Mouse (Mus musculus): ENCODE data around the gene Cep152.
A peak's percentile ranks its signal among the peaks of the same experiment; 100 is the strongest.

The Cep152 gene

DNA sequence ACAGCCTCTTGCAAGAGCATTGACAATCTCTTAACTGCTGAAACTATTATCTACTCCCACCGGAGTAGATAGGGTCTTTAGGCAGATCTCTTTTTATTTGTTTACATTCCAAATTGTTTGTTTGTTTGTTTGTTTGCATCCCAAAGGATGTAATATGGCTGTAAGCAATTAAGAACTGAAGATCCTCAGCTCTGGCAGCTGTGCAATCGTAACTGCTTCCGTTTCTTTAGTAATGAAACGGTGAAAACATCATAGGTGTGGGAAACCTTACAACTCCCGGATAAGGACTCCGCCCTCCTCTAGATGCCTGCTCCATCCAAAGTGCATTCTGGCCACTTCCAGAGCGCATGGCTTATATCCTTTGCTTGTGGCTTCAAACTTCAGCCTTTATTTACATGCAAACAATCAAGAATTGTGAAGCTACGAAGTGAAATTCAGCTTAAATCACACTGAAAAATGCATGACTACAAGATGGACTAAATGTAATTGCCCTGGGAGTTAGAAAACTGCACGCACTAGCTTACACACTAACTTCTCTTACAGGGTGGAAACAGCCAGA is 707 bp downstream of the Cep152 start:
- no peak for DNase-seq

DNA sequence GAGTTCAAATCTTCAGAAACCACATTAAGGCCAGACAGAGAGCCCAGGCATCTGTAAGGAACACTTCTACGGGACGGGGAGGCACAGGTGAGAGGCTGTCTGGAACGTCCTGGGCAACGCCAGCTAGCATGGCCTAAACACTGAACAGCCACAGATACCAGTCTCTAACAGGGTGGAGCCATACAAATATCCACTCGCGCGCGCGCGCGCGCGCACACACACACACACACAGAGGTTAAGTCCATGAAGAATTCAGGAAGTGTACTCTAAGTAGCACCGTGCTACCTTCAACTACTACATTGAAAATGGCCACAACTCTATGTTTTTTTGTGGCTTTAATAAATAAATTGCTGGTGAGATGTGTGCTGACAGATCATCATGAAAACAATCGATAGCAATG is 1.7 kb downstream of the Cep152 start:
- DNase-seq: no peak

DNA sequence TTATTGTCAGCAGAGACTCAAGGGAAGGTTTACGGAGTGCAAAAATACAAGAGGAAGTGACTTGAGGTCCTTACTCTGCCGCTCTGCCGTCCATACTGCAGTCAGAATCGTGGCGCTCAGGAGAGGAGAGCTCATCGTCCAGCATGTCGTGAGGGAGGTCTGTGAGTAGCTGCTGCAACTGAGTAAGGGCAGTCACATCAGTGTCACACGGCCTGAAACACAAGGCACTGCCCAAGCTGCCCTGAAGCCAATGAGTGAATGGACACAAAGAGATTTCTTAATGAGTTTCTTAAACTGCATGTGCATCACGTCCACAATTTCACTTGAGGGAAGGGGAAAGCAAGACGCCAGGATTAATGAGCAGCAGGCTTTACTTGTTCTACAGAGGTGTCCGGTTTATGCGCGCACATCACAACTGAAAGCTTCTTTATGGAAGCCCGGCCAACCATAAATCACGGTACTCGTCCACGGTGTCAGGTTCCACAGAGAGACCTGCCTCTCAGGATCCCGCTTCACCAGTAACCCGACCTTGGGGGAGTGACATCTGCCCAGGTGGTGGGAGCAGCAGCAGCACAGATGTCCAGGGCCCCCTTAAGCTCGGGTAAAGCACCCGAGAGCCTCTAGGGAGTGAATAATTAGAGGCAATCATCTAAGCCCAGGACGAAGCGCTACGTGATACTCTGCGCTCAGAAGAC is 4.6 kb downstream of the Cep152 start:
- no peak for DNase-seq

DNA sequence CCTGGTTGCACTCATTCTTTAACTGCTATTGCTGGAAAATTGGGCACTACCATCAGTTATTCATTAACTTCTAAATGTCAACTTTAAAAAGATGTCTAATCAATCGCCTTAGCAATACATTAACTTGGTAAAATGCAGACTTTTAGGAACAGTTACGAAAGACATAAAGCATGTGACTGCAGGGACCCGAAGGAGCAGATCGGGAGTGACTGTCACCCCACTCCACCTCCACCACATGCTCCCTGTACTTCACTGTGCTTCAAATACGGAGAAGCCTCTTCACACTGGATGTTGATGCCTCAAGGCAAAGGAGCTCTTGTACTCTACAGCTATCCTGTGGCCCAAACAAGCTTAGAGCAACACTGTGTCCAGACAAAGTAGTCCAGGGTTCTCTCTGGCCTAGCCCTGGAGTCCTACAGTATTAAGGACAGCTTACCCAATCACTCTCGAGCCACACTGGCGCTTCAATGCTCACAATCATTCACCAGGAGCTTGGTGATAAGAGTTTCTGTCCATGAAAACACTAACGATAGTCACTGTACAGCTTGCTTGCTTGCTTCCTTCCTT is 9.0 kb downstream of the Cep152 start:
- no peak for DNase-seq

DNA sequence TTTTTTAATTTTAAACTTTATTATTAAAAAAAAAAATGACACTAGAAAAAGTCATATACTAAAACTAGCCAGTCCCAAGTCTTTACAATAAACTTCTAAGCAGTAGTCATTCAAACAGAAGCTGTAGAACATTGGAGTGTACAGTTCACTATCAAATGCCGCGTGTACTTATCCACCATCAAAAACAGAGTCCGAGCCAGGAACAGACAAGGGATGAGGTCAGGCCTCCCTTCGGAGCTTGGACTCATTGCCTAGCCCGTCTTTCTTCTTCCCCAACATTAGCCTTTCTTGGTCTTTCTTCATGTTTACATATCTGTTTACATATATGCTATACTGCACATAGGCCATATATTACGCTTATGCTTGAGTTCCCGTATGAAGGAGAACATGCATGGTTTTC is 9.5 kb downstream of the Cep152 start:
- no peak for DNase-seq

DNA sequence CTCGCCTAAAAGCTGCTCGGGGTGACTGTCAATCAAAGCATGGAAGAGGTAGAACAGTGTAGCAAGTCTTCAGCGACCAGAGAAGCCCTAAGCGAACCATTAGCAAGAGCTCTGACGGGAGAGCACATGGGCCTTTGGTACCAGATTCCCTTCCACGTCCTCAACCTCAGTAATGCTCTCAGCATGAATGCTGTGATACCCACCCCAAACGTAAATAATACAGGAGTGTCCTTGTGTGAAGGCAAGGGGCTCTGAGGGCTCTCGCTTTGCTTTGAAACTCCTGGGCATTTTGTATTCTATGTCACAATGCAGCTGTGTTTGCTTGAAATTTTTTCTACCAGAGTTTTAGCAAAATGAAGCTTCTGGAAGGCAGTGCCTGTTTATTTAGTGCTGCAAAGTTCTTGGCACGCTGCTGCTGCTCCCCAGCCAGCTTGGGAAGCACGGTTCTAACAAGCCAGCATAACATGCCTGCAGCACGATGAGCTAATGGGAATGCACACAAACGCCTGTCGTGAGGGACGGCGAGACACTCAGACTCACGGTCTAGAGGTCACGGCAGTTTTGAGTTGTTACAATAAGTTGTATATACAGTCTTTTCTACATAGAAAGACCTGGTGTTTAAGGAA is 18.6 kb downstream of the Cep152 start:
- no peak for DNase-seq

DNA sequence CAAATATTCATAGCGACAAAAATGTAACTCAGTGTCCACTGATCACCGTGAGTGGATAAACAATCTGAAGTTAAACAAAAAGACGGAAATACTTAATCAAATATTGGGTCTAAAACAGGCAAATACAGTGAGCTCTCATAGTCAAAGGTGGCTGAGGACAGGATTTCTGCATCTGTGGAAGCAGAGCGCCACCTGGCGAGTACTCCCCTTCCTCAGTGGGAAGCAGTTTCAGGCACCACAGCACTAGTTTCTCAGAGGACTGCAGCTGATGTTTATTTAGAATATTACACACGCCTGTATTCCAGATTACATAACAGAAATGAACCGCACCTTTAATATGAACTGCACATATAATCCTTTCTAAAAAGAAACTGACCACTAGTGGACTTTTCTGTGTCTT is 20.3 kb downstream of the Cep152 start:
- peak; percentile 53 to 79 for DNase-seq

DNA sequence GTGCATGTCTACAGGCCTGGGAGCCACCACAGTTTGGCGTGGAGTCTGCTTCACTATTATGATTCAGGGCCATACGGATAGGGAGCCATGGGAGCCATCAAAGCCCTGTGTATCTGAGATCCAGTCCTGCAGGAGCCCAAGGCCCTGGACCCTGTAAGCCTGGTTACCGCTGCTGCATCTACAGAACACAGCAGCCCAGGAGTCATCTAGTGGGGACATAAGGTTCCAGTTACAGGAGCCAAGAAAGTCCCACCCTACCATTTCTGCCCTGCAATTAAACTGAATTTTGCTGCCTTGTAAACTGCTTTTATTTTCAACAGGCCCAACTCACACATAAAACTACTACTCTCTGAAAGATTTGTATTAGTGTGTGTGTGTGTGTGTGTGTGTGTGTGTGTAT is 21.9 kb downstream of the Cep152 start:
- DNase-seq: no peak

DNA sequence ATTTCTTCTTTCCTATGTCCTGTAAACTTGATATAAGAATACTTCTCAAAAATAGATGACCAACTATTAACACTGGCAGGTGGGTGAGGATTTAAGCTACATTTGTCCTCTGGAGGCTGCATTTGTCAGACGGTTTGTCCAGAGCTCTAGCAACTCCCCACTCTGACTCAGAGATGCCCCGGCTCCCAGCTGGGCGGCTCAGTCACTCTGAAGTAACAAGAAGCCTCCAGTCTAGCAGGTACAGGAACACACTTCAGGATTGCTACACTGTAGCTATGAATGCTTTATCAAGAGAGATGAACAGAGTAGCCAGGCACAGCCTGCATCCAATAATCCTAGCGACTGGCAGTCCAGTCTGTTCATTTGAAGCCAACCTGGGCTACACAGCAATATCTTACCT is 26.0 kb downstream of the Cep152 start:
- DNase-seq: no peak

DNA sequence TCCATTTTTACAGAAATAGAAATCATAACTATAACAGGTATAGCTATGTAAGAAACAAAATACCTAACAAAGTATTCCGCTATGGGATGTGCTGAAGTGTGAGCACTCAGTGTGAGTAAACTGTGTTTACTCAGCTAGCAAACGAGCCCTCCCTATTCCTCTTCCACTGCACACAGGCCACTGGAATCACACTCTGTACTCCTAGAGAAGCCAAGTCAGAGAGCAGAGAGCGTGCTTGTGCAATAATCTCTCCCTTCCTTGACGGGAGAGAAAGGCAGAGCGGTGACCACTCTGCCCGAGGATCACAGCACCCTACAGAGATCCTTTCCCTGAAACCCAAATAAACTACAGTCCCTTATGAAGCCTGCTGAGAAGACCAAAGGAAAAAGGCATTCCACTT is 26.7 kb downstream of the Cep152 start:
- DNase-seq: no peak

DNA sequence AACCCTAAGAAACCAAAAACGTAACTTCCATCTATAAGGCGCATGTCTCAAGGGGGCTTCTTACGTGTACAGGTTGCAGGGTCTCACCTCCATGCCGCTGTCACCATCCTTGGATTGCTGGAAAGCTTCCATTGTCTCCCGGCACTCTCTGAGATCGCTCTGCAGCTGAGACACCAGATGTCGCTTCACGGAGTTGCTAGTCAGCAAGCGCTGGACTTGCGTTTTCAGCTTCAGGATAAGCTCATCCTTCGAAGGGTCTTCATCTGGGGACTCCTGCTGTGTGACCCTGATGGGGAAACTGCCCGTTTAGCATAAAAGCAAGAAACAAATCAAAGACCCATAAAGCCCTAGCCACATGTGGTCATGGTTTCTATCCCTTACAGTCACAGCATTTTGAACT is 30.1 kb downstream of the Cep152 start:
- no peak for DNase-seq

DNA sequence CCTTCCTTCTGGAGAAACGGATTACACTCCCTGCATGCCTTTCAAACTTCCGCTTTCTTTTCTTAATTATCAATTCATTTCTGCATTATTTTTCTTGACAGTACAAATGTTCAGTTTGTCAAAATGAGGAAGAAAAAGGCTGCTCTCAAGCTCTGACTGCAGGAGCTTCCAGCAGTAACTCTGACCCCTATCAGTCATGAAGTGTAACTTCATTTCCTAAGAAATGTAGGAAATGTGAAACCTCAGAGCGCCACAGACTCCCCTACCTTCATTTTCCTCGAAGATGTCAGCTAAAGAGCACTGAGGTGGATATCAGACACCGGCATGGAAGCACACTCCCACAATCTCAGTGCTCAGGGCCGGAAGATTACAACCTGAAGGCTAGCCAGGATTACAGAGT is 30.8 kb downstream of the Cep152 start:
- no peak for DNase-seq

DNA sequence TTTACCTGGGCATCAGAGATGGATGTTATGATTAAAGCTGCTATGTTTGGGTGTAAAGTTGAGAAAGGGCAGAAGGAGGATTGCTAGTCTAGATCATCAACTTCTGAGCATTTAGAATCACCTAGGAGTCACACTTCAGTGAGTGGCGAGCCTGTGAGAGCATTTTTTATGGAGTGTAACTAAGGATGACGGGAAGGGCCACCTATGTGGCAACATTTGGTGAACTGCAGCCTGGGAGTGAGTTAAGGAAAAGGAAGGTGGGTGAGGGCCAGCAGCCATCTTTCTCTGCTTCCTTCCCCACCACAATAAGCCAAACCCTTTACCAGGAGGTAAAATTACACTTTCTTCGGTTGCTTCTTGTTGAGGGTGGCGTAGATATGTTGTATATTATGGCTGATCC is 33.0 kb downstream of the Cep152 start:
- no peak for DNase-seq

DNA sequence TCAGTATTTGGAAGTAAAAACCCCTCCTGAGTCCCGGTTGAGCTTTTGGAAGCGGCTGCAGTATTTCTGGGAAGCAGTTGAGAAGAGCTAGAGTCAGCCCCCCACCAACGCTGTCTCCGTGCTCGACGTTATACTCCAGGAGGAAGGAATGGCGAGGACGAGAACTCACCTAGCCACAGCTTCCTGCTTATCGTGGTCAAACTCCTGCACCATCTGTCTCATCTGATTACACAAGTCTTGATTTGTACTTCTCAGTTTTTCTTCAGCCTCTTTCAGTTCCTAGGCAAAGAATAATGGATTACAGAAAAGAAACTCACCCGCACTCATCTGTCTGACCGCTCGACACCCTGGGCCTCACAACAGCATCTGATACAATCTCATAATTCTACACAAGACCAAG is 35.6 kb downstream of the Cep152 start:
- DNase-seq: no peak

DNA sequence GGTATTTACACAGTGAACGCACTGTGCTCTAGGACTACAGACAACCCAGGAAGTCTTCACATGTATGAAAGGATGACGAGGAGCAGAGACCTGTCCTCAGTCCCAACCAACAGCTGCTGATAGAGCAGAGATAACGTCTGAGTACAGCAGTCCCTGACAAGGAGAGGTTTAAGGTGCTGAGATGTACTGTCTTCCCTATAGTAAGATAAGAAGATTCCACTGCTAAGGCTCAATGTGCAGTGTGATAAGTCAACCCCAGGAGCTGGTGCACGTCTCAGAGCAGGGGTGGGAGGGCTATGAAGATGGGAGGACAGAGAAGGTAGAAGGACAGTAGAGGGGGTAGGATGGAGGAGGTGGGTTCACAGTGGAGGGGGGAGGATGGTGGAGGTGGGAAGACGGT is 43.8 kb downstream of the Cep152 start:
- DNase-seq: no peak

DNA sequence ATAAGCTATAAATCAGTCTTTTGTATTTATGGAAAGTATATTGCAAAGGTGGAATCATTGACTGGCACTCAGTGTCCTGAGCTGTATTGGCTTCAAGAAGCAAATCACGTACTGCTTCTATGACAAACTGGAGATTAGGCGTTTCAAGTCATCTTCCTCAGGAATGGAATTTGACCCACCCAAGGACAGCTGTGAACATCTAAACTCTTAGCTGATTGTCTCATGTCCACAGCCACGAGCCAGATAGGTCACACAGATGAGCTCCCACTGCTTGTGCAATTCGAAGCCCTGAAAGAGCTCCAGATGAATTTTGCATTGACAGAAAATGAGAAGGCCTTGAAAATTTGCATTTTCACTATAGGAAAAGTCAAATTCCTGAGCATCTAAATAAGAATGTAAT is 47.2 kb downstream of the Cep152 start:
- no peak for DNase-seq

DNA sequence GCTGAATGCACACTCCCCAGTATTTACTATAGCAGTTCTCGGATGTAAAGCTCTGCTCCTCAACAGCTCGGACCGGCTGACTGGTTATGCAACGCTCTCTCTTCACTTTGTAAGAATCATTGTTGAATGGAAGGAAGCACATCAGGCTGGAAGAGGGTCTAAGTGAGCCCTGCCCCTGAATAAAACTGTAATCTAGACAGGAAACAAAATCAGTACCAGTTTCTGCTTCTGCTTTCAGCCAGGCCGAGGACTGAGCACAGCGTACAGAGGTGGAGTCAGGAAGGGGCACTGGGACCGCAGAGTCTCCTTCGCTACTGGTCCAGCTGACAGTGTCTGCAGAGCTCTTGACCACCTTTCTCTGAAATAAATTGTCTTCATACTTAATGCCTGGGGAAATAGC is 48.4 kb downstream of the Cep152 start:
- DNase-seq: no peak

DNA sequence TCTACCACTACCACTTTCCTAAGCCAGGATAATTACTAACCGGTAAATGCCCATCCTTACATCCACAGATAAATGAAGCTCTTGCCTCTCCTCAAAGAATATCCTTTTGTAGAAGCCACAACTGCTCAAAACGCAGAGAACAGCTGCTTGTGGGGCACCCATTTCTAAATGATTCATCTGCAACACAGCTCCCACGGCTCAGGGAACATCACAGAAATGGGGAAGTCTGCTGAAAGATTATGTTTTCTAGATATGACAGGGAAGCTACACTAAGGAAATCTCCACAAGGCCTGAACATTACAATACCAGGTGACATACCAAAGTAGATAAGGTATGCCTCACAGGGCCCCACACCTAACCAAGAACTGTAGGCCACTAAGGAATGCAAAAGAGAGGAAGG is 49.1 kb downstream of the Cep152 start:
- DNase-seq: no peak

DNA sequence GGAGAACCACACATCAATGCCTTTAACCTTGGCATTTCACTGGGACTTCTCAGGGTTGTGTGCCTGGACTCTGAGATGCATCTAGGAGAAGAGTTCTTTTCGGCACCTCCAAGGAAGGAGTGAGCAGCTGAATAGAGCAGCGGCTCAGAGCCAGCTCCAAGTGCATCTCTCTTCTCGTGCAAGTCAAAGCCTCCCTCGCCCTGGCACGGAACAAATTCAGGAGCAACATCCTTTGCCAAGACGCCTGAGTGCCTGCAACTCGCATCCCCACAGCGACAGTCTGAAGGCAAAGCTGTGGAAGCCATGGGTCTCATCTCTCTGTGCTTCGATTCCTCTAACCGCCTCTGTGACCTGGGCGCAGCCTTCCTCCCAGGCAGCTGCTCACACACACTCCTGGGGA is 61.0 kb downstream of the Cep152 start:
- no peak for DNase-seq

DNA sequence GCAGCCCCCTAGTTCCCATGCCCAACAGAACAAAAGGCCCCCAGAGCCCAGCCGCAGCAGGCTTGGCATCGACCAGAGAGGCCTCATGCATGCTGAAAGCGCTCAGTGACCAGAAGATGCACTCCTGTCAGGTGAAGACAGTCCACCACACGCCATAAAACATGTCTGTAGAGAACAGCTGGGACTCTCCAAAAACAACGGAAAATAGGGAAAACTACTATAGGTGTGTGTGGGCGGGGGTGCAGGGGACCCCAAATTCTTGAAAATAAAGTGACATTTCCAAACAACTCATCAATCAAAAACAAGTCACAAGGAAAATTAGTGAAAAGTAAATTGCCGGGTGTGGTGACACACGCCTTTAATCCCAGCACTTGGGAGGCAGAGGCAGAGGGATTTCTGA is 62.5 kb downstream of the Cep152 start:
- no peak for DNase-seq

DNA sequence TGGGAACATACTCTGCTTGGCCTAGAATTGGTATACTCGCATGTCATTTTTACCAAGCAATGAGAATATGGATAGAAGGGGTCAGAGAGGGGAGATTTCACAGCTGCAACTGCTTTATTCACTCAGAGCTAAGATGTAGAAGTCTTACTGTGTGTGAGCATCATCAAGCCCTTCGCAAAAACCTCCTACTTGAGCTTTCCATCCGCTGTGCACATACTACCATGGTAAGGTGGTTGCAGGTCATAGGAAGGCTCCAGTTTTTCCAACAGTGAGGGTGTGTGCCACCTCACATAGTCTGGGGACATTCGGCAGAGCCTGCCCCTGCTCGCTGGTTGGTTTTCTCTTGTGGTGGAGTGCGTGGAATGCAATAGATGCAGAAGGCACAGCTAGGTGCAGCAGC is 64.9 kb downstream of the Cep152 start:
- no peak for DNase-seq

DNA sequence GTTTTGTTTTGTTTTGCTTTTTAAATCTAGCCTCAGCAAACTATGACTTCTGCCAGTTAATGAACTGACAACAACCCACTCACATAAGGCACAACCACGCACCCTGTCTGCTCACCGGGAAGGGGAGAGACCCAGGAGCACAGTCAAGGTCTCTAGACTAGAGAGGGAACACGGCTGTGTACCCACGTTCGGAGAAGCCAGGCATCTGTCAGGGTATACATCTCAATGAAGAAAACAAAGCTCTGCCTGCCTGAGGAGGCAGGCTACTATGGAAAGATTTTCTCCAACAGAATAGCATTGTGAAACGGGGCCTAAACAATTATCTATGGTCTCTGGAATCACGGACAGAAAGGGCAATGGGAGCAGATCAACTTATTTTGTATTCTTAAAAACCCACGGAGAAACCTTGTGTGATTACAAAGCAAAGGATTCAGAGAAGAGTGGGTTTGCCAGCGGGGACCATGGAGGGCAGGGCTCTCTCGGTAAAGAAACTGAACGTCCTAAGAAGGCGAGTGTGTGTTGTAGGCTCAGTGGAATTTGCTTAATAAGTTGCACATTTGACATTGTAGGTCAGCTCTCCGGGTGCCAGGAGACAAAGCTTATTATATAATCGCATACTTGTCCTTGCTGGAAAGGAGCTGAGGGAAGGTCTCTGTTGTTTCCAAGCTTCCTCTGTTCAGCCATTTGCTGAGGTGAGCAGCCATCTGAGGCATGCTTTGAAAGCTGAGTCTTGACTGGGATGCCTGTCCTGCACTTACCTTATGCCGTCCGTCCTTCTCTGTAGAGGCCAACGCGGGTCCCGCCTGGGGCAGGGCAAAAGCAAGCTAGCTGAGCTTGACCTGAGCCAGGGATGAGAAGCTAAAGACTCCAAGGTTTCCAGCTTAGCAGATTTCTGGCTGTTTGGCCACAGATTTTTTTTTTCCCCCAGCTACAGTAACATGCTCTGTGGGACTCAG is 66.0 kb downstream of the Cep152 start:
- DNase-seq: no peak

DNA sequence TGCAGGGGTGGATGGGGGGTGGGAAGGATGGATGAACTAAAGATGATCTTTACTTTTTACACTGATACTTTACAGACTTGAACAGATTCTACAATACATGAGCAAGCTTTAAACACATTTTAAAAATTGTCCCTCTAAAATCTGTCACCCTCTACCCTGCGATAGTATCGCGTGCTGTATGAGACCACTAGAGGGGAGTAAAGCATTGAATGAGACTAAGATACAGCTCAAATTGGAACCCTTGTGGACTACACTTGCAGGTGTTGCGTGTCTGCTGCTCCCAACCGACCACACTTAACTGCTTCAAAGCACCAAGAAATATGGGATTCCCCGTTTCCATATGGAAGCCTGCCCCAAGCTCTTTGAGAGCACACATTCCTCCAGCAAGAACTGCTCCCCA is 69.1 kb downstream of the Cep152 start:
- DNase-seq: no peak

All from kidney, postnatal 25 days (tissue).